Mouse (Mus musculus) CH12.LX (cell line): ENCODE measurements at regions not wholly inside any gene's neighbourhood (a gene's known extent, or its start where the extent isn't known, plus 50 kb on each side); places are given as distances from the start of the nearest gene placed in this dataset.

Experiments used
- DNase-seq: peaks from one replicate; pipeline ENCODE4 v3.0.0-alpha.2; 2013; ENCODE audit errors: extremely low read depth
- H3K27ac ChIP-seq: 2 replicates; pipeline ENCODE4 v1.5.1; 2012; ENCODE audit warnings: low read depth, mild to moderate bottlenecking, control low read depth, moderate library complexity; ENCODE audit not compliant: insufficient read depth
- H3K27me3 ChIP-seq: replicated peaks from 2 replicates; pipeline ENCODE3; 2012; ENCODE audit warnings: inconsistent platforms
- H3K36me3 ChIP-seq, 2 experiments: replicated peaks in 1 of 2; 2 replicates each; pipeline versions ENCODE3 to v1.6.1; 2012; ENCODE audit warnings: inconsistent platforms in 1 of 2, low read length in 1 of 2, mild to moderate bottlenecking in 1 of 2, mixed read lengths in 1 of 2, moderate library complexity in 1 of 2; ENCODE audit not compliant: control insufficient read depth in 1 of 2, insufficient read depth in 1 of 2
- H3K4me1 ChIP-seq, 2 experiments: 2 replicates each; pipeline ENCODE4 v1.6.1; 2012; ENCODE audit warnings: inconsistent platforms in 1 of 2, moderate library complexity in 1 of 2; ENCODE audit not compliant: insufficient read depth in 2 of 2, control insufficient read depth in 1 of 2
- H3K4me2 ChIP-seq: 2 replicates; pipeline ENCODE4 v1.6.1; 2012; ENCODE audit warnings: low read depth, mild to moderate bottlenecking, control low read depth; ENCODE audit not compliant: poor library complexity, insufficient read depth, severe bottlenecking
- H3K4me3 ChIP-seq, 3 experiments: fragments of 150-350 bp in 1 of 3; sonication (generic) in 1 of 3; replicated peaks in 1 of 3; 2 replicates each; pipeline versions ENCODE3 to v1.5.1; 2011 to 2012; ENCODE audit warnings: low read depth in 2 of 3, low read length in 2 of 3, mild to moderate bottlenecking in 2 of 3, moderate library complexity in 2 of 3, control low read depth in 1 of 3, improper control_type of control experiment in 1 of 3, inconsistent platforms in 1 of 3, mixed read lengths in 1 of 3; ENCODE audit not compliant: poor library complexity in 1 of 3
- H3K79me2 ChIP-seq: replicated peaks from 2 replicates; pipeline ENCODE4 v1.6.1; 2012; ENCODE audit warnings: mild to moderate bottlenecking, moderate library complexity; ENCODE audit not compliant: control insufficient read depth, poor library complexity, insufficient read depth, severe bottlenecking; ENCODE audit errors: extremely low read depth
- H3K9ac ChIP-seq: 2 replicates; pipeline ENCODE4 v1.6.1; 2012; ENCODE audit warnings: low read depth, mild to moderate bottlenecking, control low read depth, moderate library complexity; ENCODE audit not compliant: insufficient read depth
- H3K9me3 ChIP-seq: replicated peaks from 2 replicates; pipeline ENCODE3; 2012; ENCODE audit warnings: low read length, inconsistent platforms, mixed read lengths
- CHD1 ChIP-seq: IDR thresholded peaks from 2 replicates; pipeline ENCODE4 v1.6.1; 2012; ENCODE audit warnings: low read depth, low read length, improper control_type of control experiment, inconsistent platforms
- ELF1 ChIP-seq: IDR thresholded peaks from 2 replicates; pipeline ENCODE4 v1.6.1; 2014; ENCODE audit warnings: low read depth, mild to moderate bottlenecking, inconsistent platforms, low read length, improper control_type of control experiment
- EP300 ChIP-seq: IDR thresholded peaks from 2 replicates; pipeline ENCODE4 v1.6.1; 2011; ENCODE audit warnings: low read length, improper control_type of control experiment
- ETS1 ChIP-seq: conservative IDR thresholded peaks from 2 replicates; pipeline ENCODE4 v1.6.1; 2012; ENCODE audit warnings: low read depth, mild to moderate bottlenecking, inconsistent platforms, low read length, improper control_type of control experiment, moderate library complexity
- HCFC1 ChIP-seq: IDR thresholded peaks from 2 replicates; pipeline ENCODE4 v1.6.1; 2012; ENCODE audit warnings: low read depth, mild to moderate bottlenecking, inconsistent platforms, low read length, improper control_type of control experiment
- JUND ChIP-seq: conservative IDR thresholded peaks from 2 replicates; pipeline ENCODE4 v1.6.1; 2011; ENCODE audit warnings: low read depth, low read length, improper control_type of control experiment
- MAFK ChIP-seq: IDR thresholded peaks from 2 replicates; pipeline ENCODE4 v1.6.1; 2011; ENCODE audit warnings: low read length, improper control_type of control experiment; ENCODE audit not compliant: insufficient replicate concordance
- MXI1 ChIP-seq: IDR thresholded peaks from 2 replicates; pipeline ENCODE4 v1.6.1; 2011; ENCODE audit warnings: mild to moderate bottlenecking, low read depth, low read length, improper control_type of control experiment
- NRF1 ChIP-seq: IDR thresholded peaks from 2 replicates; pipeline ENCODE4 v1.6.1; 2014; ENCODE audit warnings: low read depth, mild to moderate bottlenecking, inconsistent platforms, low read length, improper control_type of control experiment, moderate library complexity
- POLR2AphosphoS2 ChIP-seq: IDR thresholded peaks from 2 replicates; pipeline ENCODE4 v1.6.1; 2011; ENCODE audit warnings: low read depth, low read length, improper control_type of control experiment
- SMC3 ChIP-seq: IDR thresholded peaks from 2 replicates; pipeline ENCODE4 v1.6.1; 2011; ENCODE audit warnings: low read depth, low read length, improper control_type of control experiment
- TBP ChIP-seq: conservative IDR thresholded peaks from 2 replicates; pipeline ENCODE4 v1.6.1; 2011; ENCODE audit warnings: low read depth, low read length, improper control_type of control experiment
- UBTF ChIP-seq: IDR thresholded peaks from 2 replicates; pipeline ENCODE4 v1.6.1; 2012; ENCODE audit warnings: low read depth, mild to moderate bottlenecking, inconsistent platforms, low read length, improper control_type of control experiment, moderate library complexity
- ZC3H11A ChIP-seq: IDR thresholded peaks from 2 replicates; pipeline ENCODE4 v1.6.1; 2012; ENCODE audit warnings: low read depth, mild to moderate bottlenecking, inconsistent platforms, low read length, improper control_type of control experiment
- ZMIZ1 ChIP-seq: IDR thresholded peaks from 2 replicates; pipeline ENCODE4 v1.6.1; 2012; ENCODE audit warnings: low read depth, mild to moderate bottlenecking, inconsistent platforms, low read length, improper control_type of control experiment
- dilution Hi-C: fragments of 300-500 bp; cut with MboI; formaldehyde crosslinking; loops from 2 replicates; pipeline ENCODE4 v1.14.3; 2020; ENCODE audit warnings: low sequenced_read_pairs; ENCODE audit not compliant: extremely low pct_unique_long_range_greater_than_20kb, extremely low pct_ligation_motif_present
- in situ Hi-C: fragments of 300-500 bp; cut with MboI; formaldehyde crosslinking; loops from 3 replicates; pipeline ENCODE4 v1.14.3; 2019; ENCODE audit warnings: low sequenced_read_pairs, low pct_ligation_motif_present, low pct_unique_long_range_greater_than_20kb, mixed read lengths

GRCm38 (mm10) chr8:127698404-127698803 is 634.7 kb downstream of the Pard3 start:
- no peak for TF ChIP-seq ETS1
- no peak for TF ChIP-seq JUND
- TF ChIP-seq ZMIZ1: no peak
- TF ChIP-seq SMC3: no peak
- no peak for TF ChIP-seq ZC3H11A
- TF ChIP-seq TBP: no peak
- no peak for TF ChIP-seq EP300
- no peak for TF ChIP-seq UBTF
- TF ChIP-seq NRF1: no peak
- TF ChIP-seq POLR2AphosphoS2: no peak
- no peak for TF ChIP-seq MXI1
- no peak for TF ChIP-seq CHD1
- TF ChIP-seq HCFC1: no peak
- TF ChIP-seq, all 38 proteins: peak for 0
- Histone ChIP-seq H3K36me3 (no peaks in the 10 kb centered on the region), H3K4me1 (peaks cover 0 to 12% of the 10 kb centered on the region in 2 experiments; a peak in 2 of 4 replicates), H3K9ac (no peak overlapping the region), H3K27ac (no peak overlapping the region), H3K27me3 (no peaks in the 10 kb centered on the region), H3K79me2 (no peaks in the 10 kb centered on the region), H3K9me3 (no peaks in the 10 kb centered on the region), H3K4me3 (no peak overlapping the region), H3K4me2 (no peak overlapping the region)
- dilution Hi-C loops: no loop called here
- in situ Hi-C loops: no loop called here
- DNase-seq: no peak

GRCm38 (mm10) chr8:127704406-127704805 is 640.7 kb downstream of the Pard3 start:
- Histone ChIP-seq H3K9ac (no peak overlapping the region), H3K9me3 (no peaks in the 10 kb centered on the region), H3K4me2 (no peak overlapping the region), H3K36me3 (no peaks in the 10 kb centered on the region), H3K79me2 (no peaks in the 10 kb centered on the region), H3K27ac (no peak overlapping the region), H3K4me1 (no peaks in the 10 kb centered on the region), H3K4me3 (no peak overlapping the region), H3K27me3 (no peaks in the 10 kb centered on the region)
- no peak for DNase-seq
- TF ChIP-seq MAFK (no peak), MXI1 (no peak), ELF1 (no peak), ZMIZ1 (no peak)
- in situ Hi-C loops (no loop called here), dilution Hi-C loops (no loop called here)
